Mouse (Mus musculus): ENCODE results near the gene Gm28870. TPM values are rescaled to one million over a fixed set of nuclear protein-coding genes. Genes with fewer than 3 reads are reported as not detected.
"Not testable (repeated sequence)": the region's sequence is repeated elsewhere in the genome, so short reads cannot be mapped to it uniquely, and the experiment has no call there.

The Gm28870 gene
- polyA plus RNA-seq (2014; fragmentation: Nextera tagmentation; extraction: Ambion mirVana), result not detected in 2 replicates

GRCm38 (mm10) chrY:50096976-50097375 is at the start of gene Gm28870:
Gene Gm28870 (plus strand): TSS chrY:50097276.
- no CpG with 5 or more reads among the region's 2 CpGs for WGBS
- H3K4me2 ChIP-seq (replicated peaks); H3K4me1 ChIP-seq (replicated peaks; ENCODE audit: control insufficient read depth, insufficient read depth, low read length); H3K9ac ChIP-seq; H3K9me3 ChIP-seq (ENCODE audit: control insufficient read depth, low read length); DNase-seq (ENCODE audit: low spot score); H3K27ac ChIP-seq; ATAC-seq (ENCODE audit: low FRiP score); H3K36me3 ChIP-seq (replicated peaks; ENCODE audit: control insufficient read depth, insufficient read depth); H3K27me3 ChIP-seq (ENCODE audit: control insufficient read depth, insufficient read depth, low read length); H3K4me3 ChIP-seq (replicated peaks; ENCODE audit: low read length): not testable (repeated sequence)

Data from hindbrain, embryonic 14.5 days (tissue).